Mouse (Mus musculus) ES-E14 (cell line): ENCODE data around the gene Rbfox2.

Experiments used
- CHD2 ChIP-seq: IDR thresholded peaks from 2 replicates; pipeline ENCODE4 v1.6.1; 2014; ENCODE audit warnings: mild to moderate bottlenecking, low read depth, low read length, inconsistent platforms
- HCFC1 ChIP-seq: IDR thresholded peaks from 2 replicates; pipeline ENCODE4 v1.6.1; 2012; ENCODE audit warnings: low read length, inconsistent platforms, borderline replicate concordance; ENCODE audit not compliant: insufficient read depth
- MAFK ChIP-seq: IDR thresholded peaks from 2 replicates; pipeline ENCODE4 v1.6.1; 2014; ENCODE audit warnings: mild to moderate bottlenecking, low read depth, low read length, inconsistent platforms; ENCODE audit not compliant: insufficient read depth
- ZC3H11A ChIP-seq: IDR thresholded peaks from 2 replicates; pipeline ENCODE4 v1.6.1; 2012; ENCODE audit warnings: low read depth, mild to moderate bottlenecking, inconsistent platforms, low read length, borderline replicate concordance
- ZNF384 ChIP-seq: IDR thresholded peaks from 2 replicates; pipeline ENCODE4 v1.6.1; 2012; ENCODE audit warnings: low read depth, low read length, inconsistent platforms

GRCm38 (mm10) chr15:77220833-77221232 is 86.0 kb downstream of the Rbfox2 start:
- TF ChIP-seq HCFC1 = no peak
- no peak for TF ChIP-seq CHD2
- TF ChIP-seq ZNF384 = no peak
- TF ChIP-seq MAFK = no peak
- no peak for TF ChIP-seq ZC3H11A
